Mouse (Mus musculus): ENCODE measurements around the gene Tpbgl. TPM values are rescaled to one million over a fixed set of nuclear protein-coding genes. Genes with fewer than 3 reads are reported as not detected.
A peak's percentile ranks its signal among the peaks of the same experiment; 100 is the strongest.

The Tpbgl gene
- total and polyA plus RNA-seq, 2 experiments from 2014 or later: 2.3 to 7.9 TPM

DNA sequence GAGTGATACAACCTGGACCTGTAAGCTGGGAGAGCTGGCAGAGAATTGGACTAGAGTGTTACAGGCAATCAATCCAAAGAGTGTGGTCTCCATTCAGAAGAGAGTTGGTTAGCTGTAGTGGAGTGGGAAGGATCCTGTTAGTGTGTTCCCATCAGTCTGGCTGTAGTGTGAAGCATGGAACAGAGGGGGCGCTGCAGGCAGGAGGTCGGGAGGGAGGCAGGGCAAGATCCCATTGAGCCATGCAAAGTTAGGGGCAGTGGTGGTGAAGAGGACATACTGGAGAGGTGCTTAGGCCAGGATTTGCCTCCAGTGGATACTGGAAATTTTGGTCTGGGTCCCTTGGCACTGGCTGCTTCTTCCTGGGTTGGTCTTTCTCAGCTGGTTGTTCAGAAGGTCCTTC lies 8.6 kb downstream of the Tpbgl start:
- H3K4me2 ChIP-seq (ENCODE audit: low read depth, low read length): no peak overlapping the region
- H3K4me1 ChIP-seq (ENCODE audit: insufficient read depth, low read length): no peaks in the 10 kb centered on the region
- WGBS: 75% methylated on average over 2 of the region's 2 CpGs
- H3K36me3 ChIP-seq (ENCODE audit: insufficient read depth, low read length): no peaks in the 10 kb centered on the region
- peak; percentile 33 for TF ChIP-seq CTCF (IDR thresholded peaks at IDR 0.05; ENCODE audit: low read depth)
- H3K27me3 ChIP-seq (ENCODE audit: insufficient read depth, low read length): no peaks in the 10 kb centered on the region
- no peak overlapping the region for H3K4me3 ChIP-seq (ENCODE audit: low read length)
- H3K27ac ChIP-seq: no peak overlapping the region
- no peaks in the 10 kb centered on the region for H3K9me3 ChIP-seq (ENCODE audit: low read length)
- H3K9ac ChIP-seq (replicated peaks; ENCODE audit: low read length): no peak overlapping the region
- DNase-seq (ENCODE audit: low spot score) (no peak), ATAC-seq (no peak)

DNA sequence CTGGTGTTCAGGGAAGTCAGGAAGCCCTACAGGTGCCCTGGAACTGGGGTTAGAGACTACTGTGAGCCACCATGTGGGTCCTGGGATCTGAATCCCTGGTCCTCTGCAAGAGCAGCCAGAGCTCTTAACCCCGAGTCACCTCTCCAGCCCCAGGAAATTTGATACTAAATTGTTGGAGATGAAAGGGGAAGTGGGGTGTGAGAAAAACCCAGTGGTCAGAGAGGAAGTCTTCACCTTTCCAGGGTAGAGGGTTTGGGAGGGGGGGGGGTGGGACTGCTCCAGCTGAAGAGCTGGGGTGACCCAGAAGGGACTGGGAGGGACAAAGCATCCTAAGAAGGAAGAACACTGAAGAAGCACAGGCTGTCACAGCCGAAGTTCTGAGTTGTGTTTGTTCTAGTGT lies 19.3 kb downstream of the Tpbgl start:
- DNase-seq (ENCODE audit: low spot score) (no peak), ATAC-seq (no peak)
- H3K27ac ChIP-seq: no peak overlapping the region
- no peaks in the 10 kb centered on the region for H3K4me1 ChIP-seq (ENCODE audit: insufficient read depth, low read length)
- WGBS: 64% methylated on average over 2 of the region's 2 CpGs
- peaks cover 13% of the 10 kb centered on the region for H3K36me3 ChIP-seq (ENCODE audit: insufficient read depth, low read length)
- no peak overlapping the region for H3K9ac ChIP-seq (replicated peaks; ENCODE audit: low read length)
- H3K9me3 ChIP-seq (ENCODE audit: low read length): no peaks in the 10 kb centered on the region
- H3K4me2 ChIP-seq (ENCODE audit: low read depth, low read length): no peak overlapping the region
- H3K27me3 ChIP-seq (ENCODE audit: insufficient read depth, low read length): no peaks in the 10 kb centered on the region
- TF ChIP-seq CTCF (IDR thresholded peaks at IDR 0.05; ENCODE audit: low read depth): no peak
- no peak overlapping the region for H3K4me3 ChIP-seq (ENCODE audit: low read length)

DNA sequence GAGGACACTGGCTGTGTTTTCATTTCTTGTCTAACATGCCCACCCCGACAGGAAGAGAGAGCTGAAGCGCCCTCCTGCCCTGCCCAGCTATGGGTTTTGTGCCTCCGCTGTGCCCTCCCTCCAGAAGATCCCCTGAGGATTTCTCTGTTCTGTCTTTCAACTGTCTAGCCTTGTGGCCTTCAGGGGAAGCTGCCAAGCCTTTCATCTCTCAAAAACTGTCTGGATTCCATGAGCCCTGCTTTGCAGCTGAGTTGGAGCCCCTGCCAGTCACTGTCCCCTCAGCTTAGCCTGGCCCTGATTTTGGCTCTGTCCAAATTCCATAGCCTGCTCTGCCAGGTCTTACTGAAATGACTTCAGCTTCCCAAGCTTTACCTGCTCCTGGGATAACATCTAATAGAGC lies 20.1 kb downstream of the Tpbgl start:
- H3K27ac ChIP-seq: no peak overlapping the region
- 51% methylated on average over 3 of the region's 3 CpGs for WGBS
- H3K4me3 ChIP-seq (ENCODE audit: low read length): no peak overlapping the region
- H3K36me3 ChIP-seq (ENCODE audit: insufficient read depth, low read length): peaks cover 22% of the 10 kb centered on the region
- no peak for TF ChIP-seq CTCF (IDR thresholded peaks at IDR 0.05; ENCODE audit: low read depth)
- H3K4me1 ChIP-seq (ENCODE audit: insufficient read depth, low read length): no peaks in the 10 kb centered on the region
- no peaks in the 10 kb centered on the region for H3K27me3 ChIP-seq (ENCODE audit: insufficient read depth, low read length)
- H3K4me2 ChIP-seq (ENCODE audit: low read depth, low read length): no peak overlapping the region
- DNase-seq (ENCODE audit: low spot score): peak; percentile 25
- no peak overlapping the region for H3K9ac ChIP-seq (replicated peaks; ENCODE audit: low read length)
- ATAC-seq: no peak
- H3K9me3 ChIP-seq (ENCODE audit: low read length): no peaks in the 10 kb centered on the region

DNA sequence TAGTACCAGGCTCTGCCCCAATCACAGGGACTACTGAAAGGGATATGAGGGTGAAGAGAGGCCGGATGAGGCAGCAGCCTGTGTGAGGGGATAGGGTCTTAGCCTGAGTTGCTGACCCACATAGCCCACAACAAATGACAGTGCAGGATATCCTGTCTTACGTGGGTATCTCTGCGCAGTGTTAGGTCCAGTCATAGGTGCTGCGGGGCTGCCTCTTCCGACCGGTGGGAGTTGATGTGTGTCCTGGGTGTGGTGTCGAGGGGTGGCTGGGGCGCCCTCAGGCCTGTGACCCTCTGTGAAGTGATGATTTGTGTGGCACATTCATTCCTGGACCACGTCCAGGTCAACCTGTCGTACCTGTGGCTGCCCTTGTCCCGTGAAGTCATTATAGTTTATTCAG lies 20.6 kb downstream of the Tpbgl start:
- no peak overlapping the region for H3K27ac ChIP-seq
- no peak overlapping the region for H3K4me3 ChIP-seq (ENCODE audit: low read length)
- TF ChIP-seq CTCF (IDR thresholded peaks at IDR 0.05; ENCODE audit: low read depth): no peak
- H3K27me3 ChIP-seq (ENCODE audit: insufficient read depth, low read length): no peaks in the 10 kb centered on the region
- ATAC-seq (no peak), DNase-seq (ENCODE audit: low spot score) (no peak)
- no peaks in the 10 kb centered on the region for H3K9me3 ChIP-seq (ENCODE audit: low read length)
- peaks cover 26% of the 10 kb centered on the region for H3K36me3 ChIP-seq (ENCODE audit: insufficient read depth, low read length)
- H3K9ac ChIP-seq (replicated peaks; ENCODE audit: low read length): no peak overlapping the region
- H3K4me1 ChIP-seq (ENCODE audit: insufficient read depth, low read length): no peaks in the 10 kb centered on the region
- 82% methylated on average over 11 of the region's 11 CpGs for WGBS
- H3K4me2 ChIP-seq (ENCODE audit: low read depth, low read length): no peak overlapping the region

DNA sequence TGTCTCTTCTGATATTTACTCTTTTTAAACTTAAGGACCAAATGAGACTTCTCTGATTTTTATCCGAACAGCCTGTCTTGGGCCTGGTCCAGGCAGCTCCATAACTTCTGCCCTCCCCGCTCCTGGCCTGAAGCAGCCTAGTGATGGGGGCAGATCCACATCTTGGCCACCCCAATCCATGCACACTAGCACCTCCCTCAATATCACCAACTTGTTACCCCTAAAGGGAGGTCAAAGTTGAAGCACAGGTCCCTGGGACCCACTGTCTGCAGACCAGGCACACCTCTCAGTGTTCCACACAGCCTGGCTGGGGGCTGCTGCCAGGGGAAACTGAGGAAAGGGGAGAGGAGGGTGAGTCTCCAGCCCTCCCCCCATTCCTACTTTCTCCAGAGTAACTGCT lies 21.8 kb downstream of the Tpbgl start:
- Histone ChIP-seq H3K27ac (no peak overlapping the region), H3K27me3 (ENCODE audit: insufficient read depth, low read length) (no peaks in the 10 kb centered on the region), H3K36me3 (ENCODE audit: insufficient read depth, low read length) (peaks cover 33% of the 10 kb centered on the region), H3K9me3 (ENCODE audit: low read length) (no peaks in the 10 kb centered on the region), H3K4me3 (ENCODE audit: low read length) (no peak overlapping the region), H3K9ac (replicated peaks; ENCODE audit: low read length) (no peak overlapping the region), H3K4me1 (ENCODE audit: insufficient read depth, low read length) (no peaks in the 10 kb centered on the region), H3K4me2 (ENCODE audit: low read depth, low read length) (no peak overlapping the region)
- no peak for ATAC-seq
- no peak for TF ChIP-seq CTCF (IDR thresholded peaks at IDR 0.05; ENCODE audit: low read depth)
- 91% methylated on average over 2 of the region's 2 CpGs for WGBS
- DNase-seq (ENCODE audit: low spot score): no peak

DNA sequence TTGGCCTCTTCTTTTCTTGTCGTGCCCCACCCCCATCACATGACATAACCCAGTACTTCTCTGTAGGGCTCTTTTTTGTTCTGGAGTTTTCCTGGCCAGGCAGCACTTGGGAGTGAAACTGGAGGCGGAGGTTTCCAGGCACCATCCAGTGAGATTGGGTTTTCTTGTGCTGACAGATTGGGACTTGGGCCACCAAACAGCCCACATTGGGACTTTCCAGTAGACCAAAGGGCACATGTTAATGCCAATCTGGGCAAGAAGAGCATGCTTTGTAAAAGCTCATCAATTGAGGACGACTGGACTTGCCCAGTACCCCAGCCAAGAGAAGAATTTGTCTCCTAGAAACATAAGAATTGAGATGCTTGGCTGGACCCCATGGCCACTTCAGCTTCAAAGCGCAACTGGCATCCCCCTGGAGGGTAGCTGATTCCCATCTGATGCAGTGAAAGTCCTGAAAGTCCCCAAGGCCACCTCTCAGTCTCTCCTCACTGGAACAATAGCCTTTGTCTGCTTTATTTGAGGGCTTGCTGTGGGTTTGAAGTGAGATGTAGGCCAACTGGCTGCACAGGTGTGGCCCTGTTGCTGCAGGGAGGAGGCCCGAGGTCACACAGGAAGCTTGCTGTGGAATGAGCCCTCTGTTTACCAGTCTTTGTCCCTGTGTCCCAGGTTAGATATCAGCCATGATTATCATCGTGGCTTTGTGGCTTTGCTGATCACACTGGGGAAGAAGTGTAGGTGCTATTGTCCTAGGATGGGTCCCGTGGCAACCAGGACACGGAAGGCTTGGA lies 22.8 kb downstream of the Tpbgl start:
- no peak overlapping the region for H3K4me3 ChIP-seq (ENCODE audit: low read length)
- H3K4me1 ChIP-seq (ENCODE audit: insufficient read depth, low read length): no peaks in the 10 kb centered on the region
- DNase-seq (ENCODE audit: low spot score) (peak; percentile 61), ATAC-seq (peak; percentile 70)
- H3K27me3 ChIP-seq (ENCODE audit: insufficient read depth, low read length): no peaks in the 10 kb centered on the region
- no peak overlapping the region for H3K27ac ChIP-seq
- no peak overlapping the region for H3K9ac ChIP-seq (replicated peaks; ENCODE audit: low read length)
- peaks cover 34% of the 10 kb centered on the region for H3K36me3 ChIP-seq (ENCODE audit: insufficient read depth, low read length)
- H3K9me3 ChIP-seq (ENCODE audit: low read length): no peaks in the 10 kb centered on the region
- TF ChIP-seq CTCF (IDR thresholded peaks at IDR 0.05; ENCODE audit: low read depth): no peak
- no peak overlapping the region for H3K4me2 ChIP-seq (ENCODE audit: low read depth, low read length)
- 66% methylated on average over 8 of the region's 8 CpGs for WGBS

DNA sequence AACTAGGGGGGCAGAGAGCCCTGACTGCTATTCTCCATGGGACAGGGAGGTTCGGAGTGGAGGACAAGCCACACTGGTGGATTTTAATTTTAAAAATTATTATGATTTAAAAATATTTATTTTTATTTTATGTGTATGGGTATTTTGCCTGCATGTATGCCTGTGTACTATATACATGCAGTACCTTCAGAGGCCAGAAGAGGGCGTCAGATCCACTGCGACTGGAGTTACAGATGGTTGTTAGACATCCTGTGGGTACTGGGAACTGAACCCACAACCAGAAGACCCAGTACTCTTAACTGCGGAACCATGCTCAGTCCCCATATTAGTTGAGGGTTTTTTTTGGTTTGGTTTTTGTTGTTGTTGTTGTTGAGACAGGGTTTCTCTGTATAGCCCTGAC lies 28.2 kb downstream of the Tpbgl start:
- DNase-seq (ENCODE audit: low spot score) (no peak), ATAC-seq (no peak)
- Histone ChIP-seq H3K36me3 (ENCODE audit: insufficient read depth, low read length) (peaks cover 64% of the 10 kb centered on the region), H3K4me1 (ENCODE audit: insufficient read depth, low read length) (no peaks in the 10 kb centered on the region), H3K4me2 (ENCODE audit: low read depth, low read length) (no peak overlapping the region), H3K9me3 (ENCODE audit: low read length) (no peaks in the 10 kb centered on the region), H3K9ac (replicated peaks; ENCODE audit: low read length) (no peak overlapping the region), H3K27ac (no peak overlapping the region), H3K27me3 (ENCODE audit: insufficient read depth, low read length) (no peaks in the 10 kb centered on the region), H3K4me3 (ENCODE audit: low read length) (no peak overlapping the region)
- WGBS: 74% methylated on average over 4 of the region's 4 CpGs
- TF ChIP-seq CTCF (IDR thresholded peaks at IDR 0.05; ENCODE audit: low read depth): peak; percentile 49
